Mouse (Mus musculus) lung, embryonic 16.5 days (tissue): Measurements from ENCODE around the gene Nat10. TPM values are rescaled to one million over a fixed set of nuclear protein-coding genes. Genes with fewer than 3 reads are reported as not detected.

Source experiments
- polyA plus RNA-seq: library from polyadenylated mRNA; unstranded; fragments of >200 nt; fragmentation: Nextera tagmentation; extraction: Ambion mirVana; gene quantifications from 2 replicates; pipeline ENCODE4 v1.2.1, GENCODE M21; 2015

Nat10 gene
- polyA plus RNA-seq, 1 experiment from 2014 or later = 23.8 TPM

Other genes starting within 250 kb of the Nat10 start
- gene Abtb2, start 195.0 kb downstream of the Nat10 start, polyA plus RNA-seq = 6.6 and 7.7 TPM in 2 replicates
- gene Caprin1, start 36.4 kb upstream of the Nat10 start, polyA plus RNA-seq = 265 and 302 TPM in 2 replicates
- gene Lmo2, start 196.7 kb upstream of the Nat10 start, polyA plus RNA-seq = 27.1 and 31.6 TPM in 2 replicates